Mouse (Mus musculus): ENCODE data around the gene Arv1. TPM values are rescaled to one million over a fixed set of nuclear protein-coding genes. Genes with fewer than 3 reads are reported as not detected.

The Arv1 gene
- polyA plus RNA-seq, 1 experiment from 2014 or later = 37.7 TPM

DNA sequence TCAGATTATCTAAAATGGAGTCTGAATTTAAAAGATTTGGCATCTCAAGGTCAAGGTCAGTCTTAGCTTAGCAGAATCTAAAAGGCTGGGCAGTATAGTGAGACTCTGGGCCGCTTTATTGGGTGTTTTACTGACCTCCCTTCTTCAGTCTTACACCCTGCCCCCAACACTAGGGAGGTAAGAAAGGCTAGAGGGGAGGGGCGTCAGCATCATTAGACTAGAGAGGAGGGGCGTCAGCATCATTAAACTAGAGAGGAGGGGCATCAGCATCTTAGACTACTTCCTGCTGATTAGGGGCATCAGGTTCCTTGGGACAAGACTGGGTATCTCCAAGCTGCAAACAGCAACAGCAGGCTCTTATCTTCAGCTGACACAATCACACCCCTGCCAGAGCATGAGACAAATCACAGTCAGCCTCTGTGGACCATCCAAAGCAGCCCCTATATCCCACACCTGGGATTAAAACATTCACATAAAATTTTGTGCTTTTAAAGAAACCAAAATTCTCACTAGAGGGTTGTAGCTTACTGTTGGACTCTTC, 13.5 kb downstream of the Arv1 start:
- WGBS = 74% methylated on average over 3 of the region's 3 CpGs
- peaks cover 49% of the 10 kb centered on the region for H3K36me3 ChIP-seq

GRCm38 (mm10) chr8:124739268-124739667, 17.3 kb downstream of the Arv1 start:
- no peak overlapping the region for H3K27ac ChIP-seq
- ATAC-seq (ENCODE audit: low FRiP score) = no peak
- H3K4me1 ChIP-seq = no peaks in the 10 kb centered on the region
- H3K4me2 ChIP-seq (replicated peaks) = no peak overlapping the region
- H3K36me3 ChIP-seq = peaks cover 13% of the 10 kb centered on the region
- no peak overlapping the region for H3K4me3 ChIP-seq
- H3K9ac ChIP-seq = no peak overlapping the region
- H3K9me3 ChIP-seq (replicated peaks) = no peaks in the 10 kb centered on the region
- H3K27me3 ChIP-seq = no peaks in the 10 kb centered on the region
- WGBS = 80% methylated on average over 1 of the region's 1 CpGs

More for the DNA sequence above, 13.5 kb downstream of the Arv1 start:
- Histone ChIP-seq H3K4me2 (replicated peaks) (no peak overlapping the region), H3K27ac (no peak overlapping the region), H3K27me3 (no peaks in the 10 kb centered on the region), H3K9ac (no peak overlapping the region), H3K4me3 (no peak overlapping the region), H3K4me1 (no peaks in the 10 kb centered on the region), H3K9me3 (replicated peaks) (no peaks in the 10 kb centered on the region)
- no peak for ATAC-seq (ENCODE audit: low FRiP score)

GRCm38 (mm10) chr8:124746661-124747060, 24.7 kb downstream of the Arv1 start:
- Histone ChIP-seq H3K4me3 (no peak overlapping the region), H3K36me3 (no peaks in the 10 kb centered on the region), H3K27ac (no peak overlapping the region), H3K4me1 (peaks cover 8% of the 10 kb centered on the region), H3K9ac (no peak overlapping the region), H3K27me3 (peaks cover 26% of the 10 kb centered on the region), H3K4me2 (replicated peaks) (no peak overlapping the region), H3K9me3 (replicated peaks) (no peaks in the 10 kb centered on the region)
- no peak for ATAC-seq (ENCODE audit: low FRiP score)
- 74% methylated on average over 13 of the region's 13 CpGs for WGBS

DNA sequence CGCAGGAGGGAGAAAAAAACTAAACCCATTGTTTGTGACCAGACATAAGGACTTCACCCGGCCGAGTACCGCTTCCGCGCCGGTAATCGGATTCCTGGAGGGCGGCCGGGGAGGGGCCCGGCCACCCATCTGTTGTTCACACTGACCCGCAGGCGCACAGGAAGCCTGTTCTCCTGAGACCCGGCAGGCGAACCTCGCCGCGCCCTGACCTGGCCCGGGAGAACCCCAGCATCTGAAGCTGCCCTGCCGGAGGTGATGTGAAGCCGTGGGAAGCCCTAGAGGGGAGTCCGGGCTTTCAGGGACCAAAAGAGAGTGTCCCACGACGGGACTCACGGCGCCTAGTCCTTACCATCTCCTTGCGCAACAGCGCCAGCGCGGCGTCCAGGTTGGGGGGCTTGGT, 29.3 kb downstream of the Arv1 start:
- H3K9me3 ChIP-seq (replicated peaks) = no peaks in the 10 kb centered on the region
- H3K4me3 ChIP-seq = peak overlapping the region; percentile 51
- no peak for ATAC-seq (ENCODE audit: low FRiP score)
- no peaks in the 10 kb centered on the region for H3K36me3 ChIP-seq
- H3K9ac ChIP-seq = peak overlapping the region; percentile 55
- H3K27ac ChIP-seq = no peak overlapping the region
- peaks cover 19% of the 10 kb centered on the region for H3K4me1 ChIP-seq
- peak overlapping the region; percentile 84 for H3K4me2 ChIP-seq (replicated peaks)
- under 1% methylated on average over 31 of the region's 31 CpGs for WGBS
- peaks cover 62% of the 10 kb centered on the region for H3K27me3 ChIP-seq

- H3K4me3 ChIP-seq = peak within 1 kb of the TSS; percentile 51
- no peak for ATAC-seq (ENCODE audit: low FRiP score)
- H3K27me3 ChIP-seq = peaks cover 62% of the 10 kb centered on the region
- no peak within 1 kb of the TSS for H3K27ac ChIP-seq
- peaks cover 19% of the 10 kb centered on the region for H3K4me1 ChIP-seq
- peak within 1 kb of the TSS; percentile 84 for H3K4me2 ChIP-seq (replicated peaks)
- WGBS = 0% methylated on average over 36 of the region's 41 CpGs
- no peaks in the 10 kb centered on the region for H3K9me3 ChIP-seq (replicated peaks)
- H3K36me3 ChIP-seq = no peaks in the 10 kb centered on the region
- peak within 1 kb of the TSS; percentile 55 for H3K9ac ChIP-seq
Observed at GRCm38 (mm10) chr8:124751709-124752173, 29.8 kb downstream of the Arv1 start, which contains the start of gene Fam89a. Fam89a (minus strand) TSS chr8:124751832.

DNA sequence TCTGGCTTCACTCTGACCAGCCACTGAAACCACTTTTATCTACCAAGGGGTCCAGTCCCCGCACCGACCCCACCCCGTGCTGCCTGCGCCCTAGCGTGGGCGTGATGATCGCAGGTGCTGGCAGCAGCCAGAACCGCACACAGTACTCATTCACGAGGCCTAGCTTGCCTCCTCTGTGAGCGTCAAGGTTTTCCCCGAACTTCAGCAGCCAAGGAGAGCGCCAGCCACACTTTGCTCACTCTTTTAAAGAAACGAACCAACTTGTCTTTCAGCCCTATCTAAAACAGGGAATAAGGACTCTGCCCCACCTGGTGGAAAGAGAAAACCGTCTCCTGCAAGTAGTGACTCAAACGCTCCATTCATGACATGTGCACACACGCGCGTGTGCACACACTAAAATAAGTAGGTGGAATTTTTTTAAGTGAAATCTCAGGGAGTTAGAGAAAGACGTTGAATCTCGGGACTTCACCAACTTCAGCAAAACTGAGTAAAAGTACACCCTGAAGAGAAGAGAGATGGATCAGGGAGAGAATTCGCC, 30.5 kb downstream of the Arv1 start:
- H3K27ac ChIP-seq = no peak overlapping the region
- peak overlapping the region; percentile 84; the same call in 1 of the 2 replicates for H3K4me2 ChIP-seq (replicated peaks)
- H3K9ac ChIP-seq = no peak overlapping the region
- peak overlapping the region; percentile 51 for H3K4me3 ChIP-seq
- H3K36me3 ChIP-seq = no peaks in the 10 kb centered on the region
- peaks cover 19% of the 10 kb centered on the region for H3K4me1 ChIP-seq
- H3K27me3 ChIP-seq = peaks cover 62% of the 10 kb centered on the region
- WGBS = 29% methylated on average over 21 of the region's 21 CpGs
- no peak for ATAC-seq (ENCODE audit: low FRiP score)
- no peaks in the 10 kb centered on the region for H3K9me3 ChIP-seq (replicated peaks)

- no peak for ATAC-seq (ENCODE audit: low FRiP score)
- Histone ChIP-seq H3K9me3 (replicated peaks) (no peaks in the 10 kb centered on the region), H3K27ac (no peak overlapping the region), H3K9ac (no peak overlapping the region), H3K36me3 (no peaks in the 10 kb centered on the region), H3K4me1 (peaks cover 19% of the 10 kb centered on the region), H3K27me3 (peaks cover 60% of the 10 kb centered on the region), H3K4me2 (replicated peaks) (no peak overlapping the region), H3K4me3 (no peak overlapping the region)
- 18% methylated on average over 11 of the region's 11 CpGs for WGBS
Observed at GRCm38 (mm10) chr8:124754101-124754791, 32.3 kb downstream of the Arv1 start.

GRCm38 (mm10) chr8:124754792-124755190, 32.9 kb downstream of the Arv1 start:
- H3K9me3 ChIP-seq (replicated peaks) = no peaks in the 10 kb centered on the region
- H3K9ac ChIP-seq = no peak overlapping the region
- H3K36me3 ChIP-seq = no peaks in the 10 kb centered on the region
- no peak for ATAC-seq (ENCODE audit: low FRiP score)
- 54% methylated on average over 4 of the region's 4 CpGs for WGBS
- no peak overlapping the region for H3K4me3 ChIP-seq
- H3K27ac ChIP-seq = no peak overlapping the region
- peaks cover 55% of the 10 kb centered on the region for H3K27me3 ChIP-seq
- peaks cover 19% of the 10 kb centered on the region for H3K4me1 ChIP-seq
- no peak overlapping the region for H3K4me2 ChIP-seq (replicated peaks)

DNA sequence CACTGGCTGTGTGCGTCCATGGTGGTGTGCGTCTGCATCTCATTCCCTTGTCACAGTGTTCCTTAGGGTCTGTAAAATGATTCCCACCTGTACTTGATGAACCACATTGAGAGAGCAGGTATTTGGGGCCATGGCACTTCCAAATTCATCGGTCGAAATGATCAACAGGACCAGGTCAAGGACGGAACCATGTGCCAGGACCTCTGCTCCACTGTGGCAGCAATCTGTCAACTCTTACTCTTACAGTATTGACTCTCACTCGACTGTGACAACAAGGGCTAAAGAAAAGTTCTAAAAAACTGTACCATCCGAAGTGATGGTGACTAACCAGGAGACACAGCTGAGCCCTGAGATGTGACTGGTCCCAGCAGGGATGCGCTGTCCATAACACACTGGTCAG, 33.5 kb downstream of the Arv1 start:
- Histone ChIP-seq H3K36me3 (no peaks in the 10 kb centered on the region), H3K27me3 (peaks cover 48% of the 10 kb centered on the region), H3K4me3 (no peak overlapping the region), H3K9me3 (replicated peaks) (no peaks in the 10 kb centered on the region), H3K4me2 (replicated peaks) (no peak overlapping the region), H3K9ac (no peak overlapping the region), H3K4me1 (peaks cover 19% of the 10 kb centered on the region), H3K27ac (no peak overlapping the region)
- 83% methylated on average over 8 of the region's 8 CpGs for WGBS
- ATAC-seq (ENCODE audit: low FRiP score) = no peak

GRCm38 (mm10) chr8:124756153-124756552, 34.2 kb downstream of the Arv1 start:
- Histone ChIP-seq H3K36me3 (no peaks in the 10 kb centered on the region), H3K4me2 (replicated peaks) (no peak overlapping the region), H3K27ac (no peak overlapping the region), H3K4me3 (no peak overlapping the region), H3K9ac (no peak overlapping the region), H3K9me3 (replicated peaks) (no peaks in the 10 kb centered on the region), H3K27me3 (peaks cover 42% of the 10 kb centered on the region), H3K4me1 (peaks cover 16% of the 10 kb centered on the region)
- WGBS = 79% methylated on average over 2 of the region's 2 CpGs
- no peak for ATAC-seq (ENCODE audit: low FRiP score)

GRCm38 (mm10) chr8:124756601-124757000, 34.7 kb downstream of the Arv1 start:
- no peak overlapping the region for H3K4me3 ChIP-seq
- no peaks in the 10 kb centered on the region for H3K9me3 ChIP-seq (replicated peaks)
- no peak overlapping the region for H3K27ac ChIP-seq
- peaks cover 11% of the 10 kb centered on the region for H3K4me1 ChIP-seq
- no peaks in the 10 kb centered on the region for H3K36me3 ChIP-seq
- 64% methylated on average over 5 of the region's 5 CpGs for WGBS
- no peak overlapping the region for H3K4me2 ChIP-seq (replicated peaks)
- no peak for ATAC-seq (ENCODE audit: low FRiP score)
- no peak overlapping the region for H3K9ac ChIP-seq
- peaks cover 37% of the 10 kb centered on the region for H3K27me3 ChIP-seq

DNA sequence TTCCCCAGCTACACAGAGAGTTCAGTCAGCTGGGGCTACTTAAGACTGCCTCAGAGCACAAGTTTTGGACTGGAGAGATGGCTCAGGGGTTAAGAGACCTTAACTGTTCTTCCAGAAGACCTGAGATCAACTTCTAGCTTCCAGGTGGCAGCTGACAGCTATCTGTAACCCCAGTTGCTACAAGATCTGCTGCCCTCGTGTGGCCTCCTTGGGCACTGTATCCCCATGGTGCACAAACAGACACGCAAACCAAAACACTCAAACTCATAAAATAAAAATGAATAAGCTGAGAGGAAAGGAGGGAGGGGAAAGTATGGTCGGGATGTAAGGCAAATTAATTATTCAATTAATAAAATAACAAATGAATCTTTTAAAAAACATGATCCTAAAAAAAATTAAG, 36.6 kb downstream of the Arv1 start:
- Histone ChIP-seq H3K4me1 (peaks cover 5% of the 10 kb centered on the region; the same call in 1 of the 2 replicates), H3K9me3 (replicated peaks) (no peaks in the 10 kb centered on the region), H3K27me3 (peaks cover 18% of the 10 kb centered on the region), H3K36me3 (no peaks in the 10 kb centered on the region), H3K9ac (no peak overlapping the region), H3K4me3 (no peak overlapping the region), H3K27ac (no peak overlapping the region), H3K4me2 (replicated peaks) (no peak overlapping the region)
- no peak for ATAC-seq (ENCODE audit: low FRiP score)
- 40% methylated on average over 3 of the region's 3 CpGs for WGBS

Measured in hindbrain, embryonic 12.5 days (tissue).